Mouse (Mus musculus) adipocyte (in vitro differentiated cells): Measurements from ENCODE around the gene Ier2.

Experiments used
- DNase-seq: peaks from one replicate; pipeline ENCODE4 v3.0.0-alpha.2; 2016; ENCODE audit warnings: low spot score

Gene Ier2

DNA sequence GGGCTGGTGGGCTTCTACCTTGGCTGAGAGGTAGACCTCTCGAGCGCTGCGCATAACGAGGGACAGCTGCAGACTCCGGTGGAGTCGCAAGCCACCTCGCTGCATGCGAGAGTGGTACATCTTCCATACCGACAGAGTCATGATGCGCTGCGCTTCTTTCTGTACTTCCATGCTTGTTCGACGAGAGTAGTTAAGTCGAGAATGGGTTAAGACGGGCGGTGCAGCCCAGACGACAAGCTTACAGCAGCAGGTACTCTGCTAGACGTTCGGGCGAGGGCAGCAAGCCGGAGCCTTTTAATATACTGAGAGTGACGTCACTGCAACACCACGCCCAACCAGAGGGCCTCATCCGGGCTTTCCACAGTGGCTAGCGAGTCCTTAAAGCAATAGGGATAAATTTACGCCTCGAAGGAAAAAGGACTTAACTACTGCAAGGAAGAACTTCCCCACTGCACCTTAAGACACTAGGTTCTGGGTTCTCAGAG is at the start of gene Ier2:
Ier2 (minus strand) TSS at position 272 of the 485 bp plus-strand sequence.
- peak; percentile 100 for DNase-seq

GRCm38 (mm10) chr8:84711933-84712758 is 49.5 kb upstream of the Ier2 start:
- peak; percentile 72 for DNase-seq

DNA sequence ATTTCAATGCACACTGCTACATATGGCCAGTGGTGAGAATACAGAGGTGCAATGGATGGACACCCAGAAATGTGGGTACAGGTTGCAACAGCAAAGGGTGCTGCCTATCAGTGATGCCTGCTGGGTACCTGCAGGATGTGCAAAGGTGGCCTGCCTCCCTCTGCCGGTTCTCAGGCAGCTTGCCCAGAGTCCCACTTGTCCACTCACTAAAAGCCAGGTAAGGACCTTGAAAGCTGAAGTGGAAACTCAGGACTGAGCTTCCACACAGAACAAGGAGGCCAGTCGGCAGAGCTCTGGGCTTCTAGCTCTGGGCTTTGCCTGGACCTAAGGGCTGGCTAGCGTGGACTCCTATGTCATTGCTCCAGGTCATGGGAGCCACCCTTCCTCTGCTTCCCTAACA is 48.7 kb upstream of the Ier2 start:
- no peak for DNase-seq

GRCm38 (mm10) chr8:84709931-84710330 is 47.3 kb upstream of the Ier2 start:
- DNase-seq, result peak; percentile 72

- DNase-seq, result peak; percentile 88
These were observed 46.3 kb upstream of the Ier2 start for GRCm38 (mm10) chr8:84708774-84709475.

- no peak for DNase-seq
These were observed 45.5 kb upstream of the Ier2 start for GRCm38 (mm10) chr8:84708071-84708541.

- DNase-seq, result no peak
These were observed 44.7 kb upstream of the Ier2 start for GRCm38 (mm10) chr8:84707267-84707883.

GRCm38 (mm10) chr8:84706610-84707266 is 44.1 kb upstream of the Ier2 start:
- no peak for DNase-seq

- no peak for DNase-seq
These were observed 43.3 kb upstream of the Ier2 start for GRCm38 (mm10) chr8:84705960-84706359.

GRCm38 (mm10) chr8:84704867-84705831 is 42.5 kb upstream of the Ier2 start:
- no peak for DNase-seq

GRCm38 (mm10) chr8:84704356-84704755 is 41.7 kb upstream of the Ier2 start:
- DNase-seq, result no peak

GRCm38 (mm10) chr8:84703466-84704249 is 41.0 kb upstream of the Ier2 start:
- DNase-seq, result no peak

GRCm38 (mm10) chr8:84702963-84703465 is 40.4 kb upstream of the Ier2 start:
- DNase-seq, result no peak

DNA sequence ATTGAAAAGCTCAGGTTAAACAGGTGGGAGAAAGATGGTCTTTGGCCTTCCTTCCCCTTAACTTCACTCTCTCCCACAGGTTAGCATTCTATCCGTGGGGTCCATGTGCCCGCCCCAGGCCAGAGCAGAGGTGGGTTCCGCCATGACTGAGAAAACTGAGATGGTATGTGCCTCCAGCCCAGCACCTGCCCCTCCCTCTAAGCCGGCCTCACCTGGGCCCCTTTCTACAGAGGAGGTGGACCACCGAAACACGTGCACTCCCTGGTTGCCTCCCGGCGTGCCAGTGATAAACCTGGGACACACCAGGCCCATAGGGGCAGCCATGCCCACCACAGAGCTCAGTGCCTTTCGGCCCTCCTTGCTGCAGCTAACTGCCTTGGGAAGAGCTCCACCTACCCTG is 39.9 kb upstream of the Ier2 start:
- no peak for DNase-seq

DNA sequence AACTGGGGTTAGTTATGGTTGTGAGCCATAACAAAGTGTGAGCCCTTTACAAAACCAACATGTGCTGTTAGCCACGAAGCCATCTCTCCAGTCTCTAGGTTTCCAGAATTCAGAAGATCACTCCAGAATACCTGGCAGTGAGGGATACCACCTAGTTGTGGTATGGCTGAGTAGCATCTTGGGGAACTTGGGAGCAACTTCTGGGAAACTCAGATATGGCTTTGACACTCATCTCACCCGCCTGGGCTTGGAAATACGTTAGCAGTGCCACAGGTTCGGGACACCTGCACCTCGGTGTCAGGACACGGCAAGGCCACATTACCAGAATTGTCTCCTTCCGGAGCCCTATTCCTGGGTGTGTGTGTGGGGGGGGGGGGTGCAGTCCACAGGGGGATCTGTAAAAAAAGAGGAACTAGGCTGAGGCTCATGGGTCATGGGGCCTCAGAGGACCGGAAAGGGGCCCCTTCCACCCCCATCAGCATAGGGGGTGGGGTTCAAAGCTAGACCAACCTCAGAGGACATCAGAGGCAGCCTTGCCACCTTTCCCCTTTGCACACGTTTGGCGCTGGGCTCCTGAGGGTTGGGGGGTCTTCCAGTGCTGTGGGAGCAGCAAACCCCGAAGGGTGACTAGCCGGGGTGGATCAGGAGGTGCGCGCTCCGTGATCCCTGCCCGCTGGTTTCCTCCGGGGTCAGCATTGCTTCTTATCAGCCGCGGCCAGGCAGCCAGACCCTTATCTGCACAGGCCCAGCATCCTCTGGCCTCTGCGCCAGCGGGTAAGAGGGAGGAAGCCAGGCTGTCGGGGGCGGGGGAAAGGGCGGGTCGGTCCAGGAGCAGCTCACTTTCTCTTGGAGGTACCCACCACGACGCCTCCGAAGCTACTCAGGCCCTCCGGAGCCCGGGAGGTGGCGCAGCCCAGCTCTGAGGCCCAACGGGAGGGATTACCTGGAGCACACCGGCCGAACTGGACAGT is 38.6 kb upstream of the Ier2 start, which contains the start of gene Lyl1:
Lyl1 (plus strand) TSS at position 517 of the 971 bp plus-strand sequence.
- DNase-seq, result no peak

GRCm38 (mm10) chr8:84700526-84700925 is 37.9 kb upstream of the Ier2 start:
- no peak for DNase-seq

- peak; percentile 74 for DNase-seq
These were observed 37.2 kb upstream of the Ier2 start for GRCm38 (mm10) chr8:84699861-84700322.

GRCm38 (mm10) chr8:84698929-84699401 is 36.3 kb upstream of the Ier2 start:
- DNase-seq, result peak; percentile 98
